Mouse (Mus musculus) lung, embryonic 15.5 days (tissue): Measurements from ENCODE around the gene Lpgat1. TPM values are rescaled to one million over a fixed set of nuclear protein-coding genes. Genes with fewer than 3 reads are reported as not detected.

Source experiments
- ATAC-seq: fragments of 200-750 bp; cut with Nextera tagmentation; 2 replicates; pipeline ENCODE4 v1.8.0; 2017; ENCODE audit warnings: moderate number of reproducible peaks, borderline replicate concordance; ENCODE audit not compliant: low FRiP score, low TSS enrichment; ENCODE audit errors: extremely low read depth
- H3K27ac ChIP-seq: fragments of 300-500 bp; sonication (generic); 2 replicates; pipeline ENCODE4 v1.5.1; 2015; ENCODE audit warnings: moderate library complexity, mild to moderate bottlenecking, inconsistent platforms
- H3K27me3 ChIP-seq: fragments of 300-500 bp; sonication (generic); 2 replicates; pipeline ENCODE4 v1.6.1; 2015; ENCODE audit warnings: inconsistent platforms
- H3K36me3 ChIP-seq: fragments of 300-500 bp; sonication (generic); 2 replicates; pipeline ENCODE4 v1.6.1; 2015; ENCODE audit warnings: inconsistent platforms
- H3K4me1 ChIP-seq: fragments of 300-500 bp; sonication (generic); 2 replicates; pipeline ENCODE4 v1.6.1; 2015; ENCODE audit warnings: inconsistent platforms
- H3K4me2 ChIP-seq: fragments of 300-500 bp; sonication (generic); 2 replicates; pipeline ENCODE4 v1.6.1; 2015; ENCODE audit warnings: inconsistent platforms, mild to moderate bottlenecking, moderate library complexity
- H3K4me3 ChIP-seq: fragments of 300-500 bp; sonication (generic); 2 replicates; pipeline ENCODE4 v1.5.1; 2015; ENCODE audit warnings: mild to moderate bottlenecking, inconsistent platforms
- H3K9ac ChIP-seq: fragments of 300-500 bp; sonication (generic); 2 replicates; pipeline ENCODE4 v1.6.1; 2015; ENCODE audit warnings: inconsistent platforms
- H3K9me3 ChIP-seq: fragments of 300-500 bp; sonication (generic); 2 replicates; pipeline ENCODE4 v1.6.1; 2016; ENCODE audit warnings: inconsistent platforms
- WGBS: fragments of 180-500 bp; shearing (Covaris S2); methylation state at CpG from one replicate; pipeline ENCODE4 v1.1.7; 2015; 5-methylcytosine and 5-hydroxymethylcytosine counted together
- polyA plus RNA-seq: library from polyadenylated mRNA; unstranded; fragments of >200 nt; fragmentation: Nextera tagmentation; extraction: Ambion mirVana; gene quantifications from 2 replicates; pipeline ENCODE4 v1.2.1, GENCODE M21; 2015

The Lpgat1 gene
- polyA plus RNA-seq, 1 experiment from 2014 or later = 25.1 TPM

GRCm38 (mm10) chr1:191787379-191787778 is 69.7 kb downstream of the Lpgat1 start:
- 27% methylated on average over 4 of the region's 4 CpGs for WGBS
- no peak overlapping the region for H3K4me3 ChIP-seq
- H3K4me1 ChIP-seq = 0 out of 2 replicates have a peak, but pooled peaks cover 9% of the 10 kb centered on the region
- no peak overlapping the region for H3K4me2 ChIP-seq
- no peaks in the 10 kb centered on the region for H3K9me3 ChIP-seq
- H3K27me3 ChIP-seq = no peaks in the 10 kb centered on the region
- no peak for ATAC-seq
- no peak overlapping the region for H3K27ac ChIP-seq
- H3K9ac ChIP-seq = no peak overlapping the region
- H3K36me3 ChIP-seq = no peaks in the 10 kb centered on the region

- no peaks in the 10 kb centered on the region for H3K9me3 ChIP-seq
- H3K36me3 ChIP-seq = no peaks in the 10 kb centered on the region
- ATAC-seq = no peak
- no peaks in the 10 kb centered on the region for H3K4me1 ChIP-seq
- H3K4me2 ChIP-seq = no peak overlapping the region
- H3K27ac ChIP-seq = no peak overlapping the region
- H3K27me3 ChIP-seq = no peaks in the 10 kb centered on the region
- H3K4me3 ChIP-seq = no peak overlapping the region
- no peak overlapping the region for H3K9ac ChIP-seq
- WGBS = 57% methylated on average over 8 of the region's 8 CpGs
These were observed 75.4 kb downstream of the Lpgat1 start for GRCm38 (mm10) chr1:191792991-191793390.

- no peak overlapping the region for H3K4me3 ChIP-seq
- ATAC-seq = no peak
- H3K9ac ChIP-seq = no peak overlapping the region
- H3K4me1 ChIP-seq = no peaks in the 10 kb centered on the region
- no peak overlapping the region for H3K4me2 ChIP-seq
- no peaks in the 10 kb centered on the region for H3K36me3 ChIP-seq
- 66% methylated on average over 7 of the region's 7 CpGs for WGBS
- no peaks in the 10 kb centered on the region for H3K9me3 ChIP-seq
- H3K27ac ChIP-seq = no peak overlapping the region
- H3K27me3 ChIP-seq = no peaks in the 10 kb centered on the region
These were observed 76.4 kb downstream of the Lpgat1 start for GRCm38 (mm10) chr1:191793888-191794532.

DNA sequence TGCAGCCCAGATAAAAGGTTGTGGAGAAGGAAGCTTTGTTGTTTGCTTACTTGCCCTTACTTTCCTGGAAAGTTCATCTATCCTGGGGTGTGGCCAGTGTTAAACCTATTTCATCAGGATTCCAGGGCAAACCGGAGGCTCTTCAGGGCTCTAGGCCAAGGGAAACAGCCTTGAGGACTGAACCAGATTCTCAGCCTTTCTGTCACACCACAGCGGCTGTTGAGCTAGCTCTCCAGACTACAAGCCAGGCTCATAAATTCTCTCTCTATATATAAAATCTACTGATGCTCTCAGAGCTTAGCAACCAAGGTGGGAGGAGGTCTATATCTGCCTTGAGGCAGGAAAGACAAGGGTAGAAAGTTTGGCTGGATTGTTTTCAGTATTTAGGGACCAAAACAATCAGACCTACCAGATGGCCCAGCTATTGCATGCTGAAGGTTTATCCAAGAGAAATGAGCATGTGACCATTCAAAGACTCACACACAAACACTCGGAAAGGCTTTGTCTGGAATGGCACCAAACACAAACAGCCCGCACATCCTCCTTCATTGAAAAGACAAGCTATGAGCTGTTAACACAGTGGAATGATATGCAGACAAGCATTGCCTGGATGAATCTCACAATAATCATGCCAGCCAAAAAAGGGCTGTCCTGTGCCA is 78.7 kb downstream of the Lpgat1 start:
- Histone ChIP-seq H3K4me3 (no peak overlapping the region), H3K27ac (no peak overlapping the region), H3K9me3 (no peaks in the 10 kb centered on the region), H3K4me1 (no peaks in the 10 kb centered on the region), H3K4me2 (no peak overlapping the region), H3K36me3 (no peaks in the 10 kb centered on the region), H3K9ac (no peak overlapping the region), H3K27me3 (no peaks in the 10 kb centered on the region)
- 67% methylated on average over 4 of the region's 4 CpGs for WGBS
- no peak for ATAC-seq

- Histone ChIP-seq H3K4me1 (peaks cover 4% of the 10 kb centered on the region), H3K9ac (no peak overlapping the region), H3K4me3 (no peak overlapping the region), H3K27me3 (no peaks in the 10 kb centered on the region), H3K9me3 (no peaks in the 10 kb centered on the region), H3K36me3 (no peaks in the 10 kb centered on the region), H3K4me2 (peak overlapping the region; percentile 17), H3K27ac (0 out of 2 replicates have a peak overlapping the region, but pooled peaks have one; percentile 30)
- 54% methylated on average over 9 of the region's 9 CpGs for WGBS
- no peak for ATAC-seq
These were observed 84.6 kb downstream of the Lpgat1 start for GRCm38 (mm10) chr1:191802093-191802819.

DNA sequence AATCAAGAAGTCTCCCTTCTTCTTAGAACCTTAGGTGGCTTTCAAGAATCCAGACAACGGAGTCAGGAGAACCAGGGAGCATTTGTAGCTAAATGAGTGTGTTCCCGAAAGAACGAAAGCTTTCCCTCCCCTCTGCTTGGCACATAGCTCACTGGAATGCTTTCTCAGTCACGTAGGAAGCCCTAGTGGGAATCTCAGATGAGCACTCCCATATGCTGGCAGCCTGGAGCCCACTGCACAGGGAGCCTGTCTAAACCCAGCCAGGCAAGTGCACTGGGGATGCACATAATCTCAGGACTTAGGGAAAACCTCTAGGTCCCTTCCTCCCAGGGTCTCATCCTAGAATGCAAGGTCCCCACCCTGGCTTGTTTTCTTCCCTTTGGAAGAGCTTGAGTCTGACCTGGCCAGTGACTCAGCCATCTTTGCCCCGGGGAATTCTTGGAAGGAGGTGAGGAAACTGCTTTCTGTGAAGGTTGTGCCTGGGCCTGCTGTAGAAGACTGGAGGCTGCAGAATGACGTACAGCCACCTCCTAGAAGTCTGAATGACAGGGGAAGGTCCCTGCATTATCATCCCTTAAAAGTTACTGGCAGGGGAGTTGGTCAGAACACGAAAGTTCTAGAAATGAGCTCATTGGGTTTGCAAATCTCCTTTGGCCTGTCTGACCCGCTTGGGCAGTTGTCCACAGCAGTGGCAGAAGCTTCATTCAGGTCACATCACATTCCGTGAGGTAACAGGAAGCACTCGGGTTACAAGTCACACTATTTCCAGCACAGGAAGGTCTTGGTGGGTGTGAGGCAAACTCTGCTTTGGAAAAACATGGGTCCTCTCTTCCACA is 85.4 kb downstream of the Lpgat1 start:
- Histone ChIP-seq H3K27ac (peak overlapping the region; percentile 30; the same call in 1 of the 2 replicates), H3K27me3 (no peaks in the 10 kb centered on the region), H3K4me3 (no peak overlapping the region), H3K36me3 (no peaks in the 10 kb centered on the region), H3K4me1 (peaks cover 4% of the 10 kb centered on the region), H3K4me2 (peak overlapping the region; percentile 17), H3K9ac (no peak overlapping the region), H3K9me3 (no peaks in the 10 kb centered on the region)
- WGBS = 41% methylated on average over 10 of the region's 10 CpGs
- ATAC-seq = no peak

DNA sequence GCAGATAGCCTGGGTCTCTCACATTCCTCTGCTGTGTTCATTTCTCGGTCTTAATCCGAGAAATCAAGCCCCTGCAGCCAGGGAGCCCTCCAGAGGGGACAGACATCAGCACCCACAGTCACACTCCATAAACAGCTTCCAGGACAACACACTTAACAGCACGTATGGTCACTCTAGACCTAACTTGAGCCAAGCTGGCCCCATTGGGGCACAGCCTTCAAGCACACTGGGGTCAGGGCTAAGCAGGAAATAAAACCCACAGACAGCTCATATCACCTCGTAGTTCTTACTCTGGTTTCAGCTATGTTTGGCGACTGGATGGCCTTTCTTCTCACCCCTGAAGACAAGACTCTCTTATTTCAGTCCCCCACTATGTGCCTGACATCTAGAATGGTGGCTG is 87.1 kb downstream of the Lpgat1 start:
- no peak overlapping the region for H3K4me2 ChIP-seq
- WGBS = 39% methylated on average over 5 of the region's 5 CpGs
- H3K9ac ChIP-seq = no peak overlapping the region
- ATAC-seq = no peak
- peaks cover 8% of the 10 kb centered on the region for H3K4me1 ChIP-seq
- H3K9me3 ChIP-seq = no peaks in the 10 kb centered on the region
- no peak overlapping the region for H3K27ac ChIP-seq
- no peak overlapping the region for H3K4me3 ChIP-seq
- no peaks in the 10 kb centered on the region for H3K27me3 ChIP-seq
- H3K36me3 ChIP-seq = no peaks in the 10 kb centered on the region

DNA sequence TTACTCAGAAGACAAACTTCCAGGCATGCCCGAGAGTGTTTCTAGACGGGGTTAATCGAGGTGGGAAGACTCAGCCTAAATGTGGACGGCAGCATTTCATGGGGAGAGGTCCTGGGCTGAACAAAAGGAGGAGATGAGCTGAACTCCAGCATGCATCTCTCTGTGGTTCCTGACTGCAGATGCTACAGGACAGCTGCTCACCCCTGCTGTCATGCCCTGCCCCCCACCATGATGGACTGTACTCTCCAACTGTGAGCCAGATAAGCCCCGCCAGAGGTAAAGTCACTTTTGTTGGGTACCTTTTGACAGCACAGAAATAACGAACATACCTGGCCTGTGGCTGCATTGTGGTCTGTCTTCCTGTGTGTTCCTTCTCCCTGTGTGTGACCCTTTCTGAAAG is 88.2 kb downstream of the Lpgat1 start:
- H3K27me3 ChIP-seq = no peaks in the 10 kb centered on the region
- H3K4me3 ChIP-seq = no peak overlapping the region
- ATAC-seq = no peak
- WGBS = 53% methylated on average over 6 of the region's 6 CpGs
- no peaks in the 10 kb centered on the region for H3K9me3 ChIP-seq
- no peak overlapping the region for H3K27ac ChIP-seq
- no peaks in the 10 kb centered on the region for H3K36me3 ChIP-seq
- H3K9ac ChIP-seq = no peak overlapping the region
- no peak overlapping the region for H3K4me2 ChIP-seq
- H3K4me1 ChIP-seq = peaks cover 8% of the 10 kb centered on the region

DNA sequence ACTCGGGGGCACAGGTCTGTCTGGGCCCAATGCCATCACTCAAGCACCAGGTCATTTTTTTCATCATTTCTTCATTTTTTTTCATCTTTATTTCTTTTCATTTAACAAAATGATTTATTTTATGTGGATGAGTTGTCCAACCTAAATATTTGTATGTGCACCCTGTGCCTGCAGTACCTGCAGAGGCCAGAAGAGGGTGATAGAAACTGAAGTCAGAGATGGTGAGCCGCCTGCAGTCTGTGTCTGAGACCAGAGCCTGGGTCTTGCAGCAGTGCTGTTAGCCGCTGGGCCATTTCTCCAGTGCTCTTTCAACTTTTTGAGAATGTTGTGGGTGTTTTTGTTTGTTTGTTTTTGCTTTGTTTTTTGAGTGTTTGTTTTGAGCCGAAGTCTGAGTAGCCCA is 89.1 kb downstream of the Lpgat1 start:
- WGBS = 88% methylated on average over 4 of the region's 4 CpGs

GRCm38 (mm10) chr1:191807979-191808378 is 90.3 kb downstream of the Lpgat1 start:
- Histone ChIP-seq H3K9me3 (no peaks in the 10 kb centered on the region), H3K4me1 (peaks cover 4% of the 10 kb centered on the region), H3K27ac (no peak overlapping the region), H3K27me3 (no peaks in the 10 kb centered on the region), H3K4me3 (no peak overlapping the region), H3K9ac (no peak overlapping the region), H3K36me3 (no peaks in the 10 kb centered on the region), H3K4me2 (no peak overlapping the region)
- WGBS = 74% methylated on average over 7 of the region's 7 CpGs
- no peak for ATAC-seq

More for the DNA sequence above, 89.1 kb downstream of the Lpgat1 start:
- H3K27me3 ChIP-seq = no peaks in the 10 kb centered on the region
- no peak overlapping the region for H3K9ac ChIP-seq
- H3K27ac ChIP-seq = no peak overlapping the region
- H3K4me2 ChIP-seq = no peak overlapping the region
- no peaks in the 10 kb centered on the region for H3K36me3 ChIP-seq
- no peak for ATAC-seq
- peaks cover 8% of the 10 kb centered on the region for H3K4me1 ChIP-seq
- H3K9me3 ChIP-seq = no peaks in the 10 kb centered on the region
- H3K4me3 ChIP-seq = no peak overlapping the region

DNA sequence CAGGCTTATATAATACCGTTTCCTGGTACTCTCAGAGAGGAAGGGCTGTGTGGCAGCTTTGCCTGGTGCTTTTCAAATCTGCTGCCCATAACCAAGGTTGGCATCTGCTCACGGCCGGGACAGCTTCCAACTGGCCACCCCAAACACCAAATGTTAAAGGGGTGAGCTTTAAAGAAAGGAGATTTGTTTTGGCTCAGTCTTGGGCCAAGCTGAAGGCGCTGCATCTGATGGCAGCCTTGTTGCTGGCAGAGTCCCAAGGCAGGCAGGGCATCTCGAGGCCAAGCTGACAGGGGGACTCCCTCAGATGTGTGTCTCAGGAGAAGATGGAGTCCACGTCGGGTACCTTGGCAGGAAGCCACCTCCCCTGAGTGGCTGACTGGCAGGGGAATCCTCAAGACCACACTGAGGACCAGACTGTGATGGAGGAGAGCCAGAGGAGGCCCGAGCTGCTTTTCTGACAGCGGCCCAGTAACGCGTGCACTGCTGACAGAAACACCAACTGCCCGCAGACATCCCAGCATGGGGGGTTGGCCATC is 91.1 kb downstream of the Lpgat1 start:
- Histone ChIP-seq H3K36me3 (no peaks in the 10 kb centered on the region), H3K27me3 (no peaks in the 10 kb centered on the region), H3K4me1 (0 out of 2 replicates have a peak, but pooled peaks cover 3% of the 10 kb centered on the region), H3K4me2 (no peak overlapping the region), H3K27ac (no peak overlapping the region), H3K9ac (no peak overlapping the region), H3K9me3 (no peaks in the 10 kb centered on the region), H3K4me3 (no peak overlapping the region)
- peak; percentile 66; the same call in 1 of the 2 replicates for ATAC-seq
- 63% methylated on average over 12 of the region's 12 CpGs for WGBS
